Mouse (Mus musculus) adrenal gland, adult 2 months (tissue): Measurements from ENCODE around the gene Chst11. TPM values are rescaled to one million over a fixed set of nuclear protein-coding genes. Genes with fewer than 3 reads are reported as not detected.

Source experiments
- DNase-seq: peaks from one replicate; pipeline ENCODE4 v3.0.0; 2021
- polyA plus RNA-seq: library from polyadenylated mRNA; depleted of rRNA; stranded (reverse); fragments of >200 nt; gene quantifications from 2 replicates; pipeline ENCODE4 v1.2.3, GENCODE M21; 2012
- total RNA-seq, 2 experiments: library from RNA; stranded (reverse); gene quantifications; 2 replicates each; pipeline ENCODE4 v1.2.3; 2021

Gene Chst11
- total and polyA plus RNA-seq, 3 experiments: 35.2 to 70.3 (median 40.3) TPM

DNA sequence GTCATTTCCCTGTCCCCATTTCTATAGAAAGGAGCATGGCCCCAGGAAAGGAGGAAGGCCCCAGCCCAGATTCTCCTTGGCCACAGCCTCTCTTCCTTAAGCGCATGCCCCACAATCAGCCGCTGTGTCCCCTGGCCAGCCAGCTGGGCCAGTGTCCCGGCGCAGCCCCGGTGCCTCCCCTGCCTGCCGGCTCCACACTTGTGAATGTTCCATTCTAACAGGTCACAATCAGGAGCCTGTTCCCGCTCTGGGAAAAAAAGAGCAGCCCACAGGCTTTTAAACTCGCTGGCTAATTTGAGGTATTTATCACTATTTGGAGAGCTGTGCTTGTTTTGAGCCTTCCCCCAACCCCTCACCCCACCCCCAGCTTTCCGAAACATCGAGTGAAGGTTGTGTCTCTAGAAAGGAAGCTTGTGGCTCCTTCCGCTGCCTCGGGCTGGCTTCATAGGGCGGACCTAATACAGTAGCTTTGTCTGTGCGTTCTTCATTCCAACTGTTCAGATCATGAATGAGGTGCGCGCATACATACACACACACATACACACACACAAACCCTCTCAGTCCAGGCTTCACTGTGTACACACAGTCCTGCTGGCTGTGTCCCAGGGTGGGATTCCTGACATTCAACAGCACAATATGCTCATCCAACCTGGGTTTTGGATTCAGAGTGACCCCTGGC is 155.1 kb downstream of the Chst11 start:
- DNase-seq: no peak

DNA sequence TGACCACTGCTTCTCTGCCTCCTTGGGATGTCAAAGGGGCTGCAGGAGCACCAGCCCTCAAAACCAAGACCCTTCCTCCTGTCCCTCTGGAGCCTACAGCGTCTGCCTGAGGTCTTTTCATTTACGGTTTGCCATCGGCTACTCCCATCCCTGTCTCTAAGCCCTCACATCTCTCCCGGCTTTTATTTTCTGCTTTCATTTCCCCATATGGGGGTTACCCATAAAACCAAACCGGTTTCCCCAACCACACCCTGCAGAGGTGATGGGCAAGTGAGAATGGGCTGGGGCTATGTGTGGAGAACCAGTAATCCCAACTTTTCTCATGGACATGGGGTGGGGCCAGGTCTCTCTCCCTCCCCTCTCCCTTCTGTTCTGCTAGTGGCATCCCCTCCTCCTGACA is 156.1 kb downstream of the Chst11 start:
- DNase-seq: no peak

DNA sequence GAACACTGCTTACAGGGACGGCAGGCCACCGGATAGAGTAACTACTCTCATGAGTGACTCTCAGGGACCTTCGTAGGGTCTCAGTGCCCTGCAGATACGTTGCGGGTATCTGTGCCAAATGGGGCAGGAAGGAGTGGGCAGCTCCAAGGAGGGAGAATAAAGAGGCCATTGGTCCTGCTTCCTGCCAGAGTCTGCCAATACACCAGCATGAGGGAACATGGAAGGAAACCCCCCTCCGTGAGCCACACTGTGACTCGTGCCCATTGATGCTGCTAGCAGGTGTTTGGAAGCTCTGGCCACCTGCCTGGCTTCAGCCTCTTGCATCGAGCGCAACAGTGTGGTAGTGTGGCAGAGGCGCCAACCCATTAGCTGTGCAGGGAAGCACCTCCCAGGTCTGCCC is 157.8 kb downstream of the Chst11 start:
- DNase-seq: no peak

DNA sequence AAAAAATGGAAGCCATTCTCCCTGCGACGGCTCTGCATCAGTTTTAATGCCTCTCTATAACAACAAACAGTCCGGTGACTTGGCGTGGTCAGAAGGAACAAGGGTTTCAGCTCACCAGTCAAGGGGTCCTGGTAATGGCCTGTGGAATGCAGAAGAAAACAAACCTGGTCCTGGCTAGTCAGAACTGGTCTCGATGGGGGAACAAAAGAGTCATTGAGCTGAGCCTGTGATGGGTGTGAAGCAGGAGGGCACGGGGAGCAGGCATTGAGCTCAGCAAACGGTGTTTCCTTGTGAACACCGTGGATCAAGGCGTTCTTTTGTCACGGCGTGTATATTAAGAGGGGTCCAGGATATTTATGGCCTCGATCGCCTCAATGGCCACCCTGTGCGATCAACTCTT is 160.5 kb downstream of the Chst11 start:
- DNase-seq: no peak

DNA sequence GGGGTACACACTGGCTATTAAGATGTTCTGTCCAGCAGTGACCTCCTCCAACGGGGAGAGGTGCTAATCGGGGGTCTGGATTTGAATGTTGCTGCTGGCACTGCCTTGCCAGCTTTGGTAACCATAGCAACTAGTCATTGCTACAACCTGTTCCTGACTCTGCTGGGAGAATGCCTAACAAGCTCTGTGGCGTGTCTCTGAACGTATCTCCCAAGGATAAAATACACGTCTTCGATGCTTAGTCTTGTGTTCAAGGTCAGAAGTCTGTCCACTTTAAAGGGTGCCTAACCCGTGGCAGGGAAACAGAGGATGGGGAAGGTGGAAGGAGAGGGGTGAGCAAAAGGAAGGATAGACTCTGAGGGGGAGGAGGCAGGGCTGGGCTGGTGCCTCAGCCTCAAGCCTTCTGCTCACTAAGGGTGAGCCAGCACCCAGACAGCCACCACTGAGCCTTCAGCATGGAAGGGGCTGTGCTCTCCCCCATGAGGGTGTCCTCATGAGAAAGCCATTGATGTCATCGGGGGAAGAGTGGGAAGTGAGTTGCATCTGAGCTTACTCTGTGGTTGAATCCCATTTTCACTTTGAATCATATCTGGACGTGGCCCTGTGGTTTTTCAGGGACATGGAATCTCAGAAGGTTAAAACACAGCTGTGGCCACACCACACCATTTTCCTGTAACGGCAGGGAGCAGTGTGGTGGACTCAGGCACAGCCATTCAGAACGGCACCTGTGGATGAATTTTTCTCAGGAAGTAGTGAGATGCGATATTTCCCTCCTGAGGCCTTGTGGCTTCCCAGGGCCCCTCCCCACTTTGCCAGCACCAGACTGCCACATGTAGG is 164.3 kb downstream of the Chst11 start:
- no peak for DNase-seq

DNA sequence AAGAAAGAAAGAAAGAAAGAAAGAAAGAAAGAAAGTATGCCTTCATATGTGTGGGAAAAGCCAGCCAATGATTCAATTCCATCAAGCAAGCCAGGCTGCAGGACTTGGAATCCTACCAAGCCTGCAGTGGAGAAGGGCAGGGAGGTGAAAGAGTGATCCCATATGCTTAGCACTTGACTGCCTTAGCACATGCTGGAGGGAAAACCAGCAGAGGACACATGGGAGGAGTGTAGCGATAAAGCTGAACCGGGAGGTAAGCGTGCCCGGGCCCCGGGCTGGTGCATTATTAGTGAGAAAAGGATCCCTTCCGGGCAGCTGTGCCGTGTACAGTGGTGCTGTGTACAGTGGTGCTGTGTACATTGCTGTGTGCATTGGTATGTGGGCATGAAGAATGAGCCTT is 165.3 kb downstream of the Chst11 start:
- DNase-seq: no peak

DNA sequence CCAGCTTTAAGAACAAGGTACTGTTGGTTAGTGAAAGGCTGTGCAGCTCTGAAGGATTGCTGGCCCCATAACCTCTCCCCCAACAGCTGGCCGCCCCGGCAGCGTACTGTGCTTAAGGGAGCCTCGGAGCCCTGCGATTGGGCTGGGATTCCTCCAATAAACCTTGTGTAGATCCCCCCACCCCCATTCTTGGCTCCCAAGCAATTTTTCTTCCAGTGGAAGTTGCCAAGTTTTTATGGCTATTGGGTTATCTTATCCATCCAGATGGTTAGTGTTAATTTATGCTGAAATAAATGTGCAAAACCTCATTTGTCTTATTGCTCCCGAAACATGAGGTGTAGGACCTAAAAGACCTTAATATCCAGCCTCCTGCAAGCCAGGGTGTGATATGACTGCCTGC is 166.1 kb downstream of the Chst11 start:
- DNase-seq: no peak

DNA sequence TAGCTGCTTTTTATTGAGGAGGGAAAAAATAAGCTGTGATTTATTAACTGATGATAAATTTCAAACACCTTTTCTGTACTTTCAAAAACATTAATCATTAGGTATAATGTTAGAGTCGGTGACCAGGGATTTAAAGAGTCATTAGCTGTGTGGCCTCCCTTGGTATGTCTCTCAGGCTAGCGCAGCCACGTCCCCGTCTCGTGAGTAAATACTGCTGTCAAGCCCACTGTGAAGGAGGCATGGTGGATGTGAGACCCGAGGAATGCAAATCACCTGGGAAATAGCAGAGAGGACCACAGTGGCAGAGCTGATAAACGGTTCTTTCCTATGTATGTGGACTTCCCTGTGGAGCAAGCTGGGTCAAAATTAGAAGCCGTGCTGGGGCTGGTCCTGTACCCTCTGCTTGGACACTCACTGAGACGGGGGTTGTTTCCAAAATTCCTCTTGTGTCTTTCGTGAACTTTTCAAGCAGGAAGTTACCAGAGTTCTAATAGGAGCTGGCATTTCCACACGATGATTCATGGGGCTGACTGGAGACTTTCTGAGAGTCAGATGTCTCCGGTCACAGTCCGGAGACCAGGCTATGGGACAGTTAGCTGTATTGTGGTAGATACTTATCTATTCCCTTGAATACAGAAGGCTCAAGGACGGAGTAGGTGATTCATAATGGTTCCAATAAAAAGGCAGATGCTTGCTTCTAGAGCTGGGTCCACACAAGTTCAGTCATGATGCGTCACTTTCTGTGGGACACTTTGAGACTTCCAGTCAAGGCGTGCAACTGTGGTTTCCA is 166.8 kb downstream of the Chst11 start:
- peak; percentile 86 for DNase-seq

DNA sequence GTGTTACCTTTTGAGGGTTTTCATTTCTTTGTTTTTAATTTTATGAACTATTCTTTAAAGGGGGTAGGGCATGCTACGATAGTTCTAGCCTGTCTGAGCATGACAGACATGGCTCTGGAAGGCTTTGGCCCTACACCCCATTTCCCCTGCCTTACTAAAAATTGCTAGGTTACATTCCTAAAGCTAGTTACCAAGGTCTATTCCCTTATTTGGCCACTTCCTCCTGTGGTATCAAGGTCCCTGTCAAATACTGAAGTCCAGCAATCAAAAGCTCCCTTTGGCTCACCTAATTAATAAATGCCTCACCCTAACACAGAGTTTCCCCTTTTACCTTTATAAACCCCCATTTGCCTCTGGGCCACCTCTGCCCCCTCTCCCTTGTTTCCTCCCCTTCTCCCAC is 167.4 kb downstream of the Chst11 start:
- DNase-seq: peak; percentile 55

DNA sequence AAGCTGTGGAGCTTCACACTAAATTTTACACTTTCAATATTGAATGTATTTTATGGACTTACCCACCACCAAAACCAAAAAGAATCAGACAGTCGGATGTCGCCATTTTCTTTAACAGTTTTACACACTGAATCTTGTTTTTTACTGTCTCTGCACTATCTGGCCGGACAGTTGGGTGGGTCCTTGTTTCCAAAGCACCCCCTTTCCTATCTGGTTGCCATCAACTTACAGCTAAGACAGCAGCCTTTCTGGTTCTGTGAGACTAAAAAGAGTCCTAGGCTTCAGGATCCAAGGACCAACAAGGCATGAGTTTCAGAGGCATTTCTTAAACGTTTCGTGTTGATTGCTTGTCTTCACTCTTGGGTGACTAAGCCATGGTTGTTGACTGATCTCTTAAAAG is 168.1 kb downstream of the Chst11 start:
- DNase-seq: no peak

DNA sequence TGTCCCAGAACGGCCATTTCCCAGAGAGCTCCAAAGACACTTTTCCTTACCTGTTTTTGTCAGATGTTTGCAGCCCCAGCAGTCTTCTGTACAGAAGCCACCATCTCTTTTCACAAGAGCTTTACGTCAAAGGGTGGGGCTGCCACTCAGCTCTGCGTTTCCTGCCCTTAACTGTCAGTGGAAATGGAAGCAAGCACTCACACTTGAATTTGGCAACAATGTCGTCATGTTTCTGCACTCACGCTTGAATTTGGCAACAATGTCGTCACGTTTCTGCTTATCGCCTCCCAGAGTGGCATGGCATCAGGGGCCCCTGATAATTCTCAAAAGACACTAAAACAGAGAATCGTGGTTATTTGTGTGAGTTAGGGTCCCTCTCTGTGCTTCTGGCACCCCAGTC is 168.6 kb downstream of the Chst11 start:
- DNase-seq: no peak

DNA sequence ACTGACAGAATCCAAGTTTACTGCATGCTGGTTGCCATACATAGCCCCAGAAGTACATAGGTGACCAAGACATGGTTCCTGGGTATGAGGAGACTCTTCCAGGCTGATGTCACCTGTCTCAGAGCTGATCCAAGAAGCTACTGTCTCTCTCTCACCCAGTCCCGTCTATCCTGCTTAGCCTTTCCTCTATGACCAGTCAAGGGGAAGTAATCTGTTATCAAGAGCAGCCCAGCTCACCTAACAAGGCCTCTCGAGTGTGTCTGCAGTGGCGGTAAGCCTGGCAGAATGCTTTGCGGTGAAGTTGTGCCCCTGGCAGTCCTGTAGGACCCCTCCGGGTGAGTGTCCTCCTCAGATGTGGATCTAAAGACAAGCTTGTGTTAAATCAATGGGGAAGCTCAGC is 172.0 kb downstream of the Chst11 start:
- no peak for DNase-seq

DNA sequence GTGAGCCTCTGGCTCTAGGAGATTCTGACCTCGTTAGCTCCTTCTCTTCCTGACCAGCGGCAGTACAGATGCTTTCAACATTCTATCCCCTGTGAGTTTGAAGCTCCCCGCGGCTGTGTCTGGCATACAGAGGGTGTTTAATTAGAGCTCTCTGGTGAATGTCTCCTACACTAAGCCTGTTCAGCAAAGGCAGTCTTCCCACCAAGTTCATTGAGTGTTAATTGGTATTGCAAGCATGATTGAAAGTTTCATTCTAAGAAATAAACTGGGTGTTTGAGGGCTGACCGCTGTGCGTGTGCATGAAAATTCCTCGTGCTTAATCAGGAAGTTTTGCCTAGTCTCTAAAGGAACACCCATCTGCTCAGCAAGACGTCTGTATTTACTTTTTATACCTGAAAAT is 173.0 kb downstream of the Chst11 start:
- no peak for DNase-seq

DNA sequence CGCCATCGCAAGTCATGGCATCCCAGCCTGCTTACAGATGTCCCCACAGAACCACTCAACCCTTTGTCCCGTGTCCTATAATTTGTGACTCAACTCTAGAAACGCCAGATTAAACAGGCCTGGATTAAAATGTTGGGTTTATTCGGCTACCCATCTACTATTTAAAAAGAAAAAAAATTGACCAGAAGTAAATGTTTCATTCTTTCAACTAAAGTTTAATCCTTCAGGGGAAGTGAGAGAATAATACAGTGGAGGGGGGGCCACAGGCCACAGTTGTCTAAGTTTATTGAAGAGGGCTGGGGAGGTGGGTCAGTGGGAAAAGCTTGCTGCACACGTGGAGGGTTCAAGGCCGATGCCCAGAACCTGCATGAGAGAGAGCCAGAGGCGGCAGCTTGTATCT is 173.9 kb downstream of the Chst11 start:
- no peak for DNase-seq

DNA sequence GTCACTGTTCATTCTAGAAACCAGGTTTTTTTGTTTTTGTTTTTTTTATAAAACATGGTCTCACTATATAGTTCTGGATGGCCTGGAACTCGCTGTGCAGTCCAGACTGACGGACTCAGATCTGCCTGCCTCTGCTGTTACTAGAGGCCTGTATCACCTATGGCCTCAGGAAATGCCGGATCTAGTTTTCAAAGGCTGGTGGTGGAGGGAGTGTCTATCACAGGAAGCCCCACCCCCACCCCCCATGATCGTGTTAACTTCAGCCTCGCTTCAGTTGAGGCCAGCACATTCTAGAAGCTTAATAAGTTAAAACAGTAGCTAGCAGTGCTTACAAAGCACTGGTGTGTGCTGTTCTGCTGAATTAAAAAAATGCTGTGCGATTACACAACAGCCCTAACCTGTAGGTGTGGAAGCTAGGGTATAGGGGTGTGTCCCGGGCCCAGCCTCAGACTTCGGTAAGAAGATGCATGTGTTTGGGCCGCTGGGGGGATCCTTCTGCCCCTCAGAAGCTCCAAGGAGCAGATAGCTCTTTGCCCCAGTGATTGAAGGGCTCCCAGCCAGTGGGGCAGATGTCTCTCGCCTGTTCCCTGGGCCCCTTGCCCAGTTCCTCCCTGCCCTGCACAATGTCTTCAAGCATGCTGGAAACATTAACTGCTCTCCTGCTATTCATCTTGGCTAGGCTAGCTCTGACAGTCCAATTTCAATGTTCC is 176.5 kb downstream of the Chst11 start:
- peak; percentile 55 for DNase-seq

DNA sequence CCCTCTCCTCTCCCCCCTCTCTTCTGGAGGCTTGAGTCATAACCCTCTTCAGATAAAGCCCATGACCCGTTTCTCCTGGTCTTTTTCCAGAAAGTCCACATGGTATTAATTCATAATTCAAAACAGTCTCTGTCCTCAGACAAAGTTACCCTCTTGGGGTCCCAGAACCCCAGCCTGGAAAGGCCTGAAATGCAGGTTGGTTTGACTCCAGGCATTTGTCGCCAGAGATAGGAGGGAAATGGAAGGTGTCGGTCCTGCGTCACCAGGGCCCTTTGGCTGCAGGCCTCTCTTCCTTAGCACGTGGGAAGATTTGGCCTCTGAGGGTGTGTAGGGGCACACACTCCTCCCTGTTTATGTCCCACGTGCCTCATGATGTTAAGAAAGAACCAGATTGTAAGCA is 178.6 kb downstream of the Chst11 start:
- peak; percentile 56 for DNase-seq

DNA sequence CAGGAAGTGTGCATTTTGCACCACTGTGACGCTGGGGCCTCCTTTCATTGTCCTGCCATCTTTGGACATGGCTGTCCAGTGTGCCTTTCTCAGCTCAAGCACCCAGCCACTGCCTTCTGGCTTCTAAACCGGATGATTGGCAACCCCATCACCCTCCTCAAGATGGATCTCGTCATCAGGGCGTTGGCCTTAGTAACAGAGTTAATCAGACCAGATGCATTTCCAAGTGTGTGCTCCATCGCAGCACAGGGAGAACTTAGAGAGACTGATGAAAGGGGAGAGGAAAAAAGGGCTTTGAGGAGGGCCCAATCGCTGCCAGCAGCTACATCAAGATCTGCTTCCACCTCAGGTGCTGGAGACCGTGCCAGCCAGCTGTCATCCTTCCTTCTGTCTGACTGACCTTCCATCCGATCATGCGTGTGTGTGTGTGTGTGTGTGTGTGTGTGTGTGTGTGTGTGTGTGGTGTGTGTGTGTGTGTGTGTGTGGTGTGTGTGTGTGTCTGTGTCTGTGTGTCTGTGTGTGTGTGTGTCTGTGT is 179.7 kb downstream of the Chst11 start:
- no peak for DNase-seq

DNA sequence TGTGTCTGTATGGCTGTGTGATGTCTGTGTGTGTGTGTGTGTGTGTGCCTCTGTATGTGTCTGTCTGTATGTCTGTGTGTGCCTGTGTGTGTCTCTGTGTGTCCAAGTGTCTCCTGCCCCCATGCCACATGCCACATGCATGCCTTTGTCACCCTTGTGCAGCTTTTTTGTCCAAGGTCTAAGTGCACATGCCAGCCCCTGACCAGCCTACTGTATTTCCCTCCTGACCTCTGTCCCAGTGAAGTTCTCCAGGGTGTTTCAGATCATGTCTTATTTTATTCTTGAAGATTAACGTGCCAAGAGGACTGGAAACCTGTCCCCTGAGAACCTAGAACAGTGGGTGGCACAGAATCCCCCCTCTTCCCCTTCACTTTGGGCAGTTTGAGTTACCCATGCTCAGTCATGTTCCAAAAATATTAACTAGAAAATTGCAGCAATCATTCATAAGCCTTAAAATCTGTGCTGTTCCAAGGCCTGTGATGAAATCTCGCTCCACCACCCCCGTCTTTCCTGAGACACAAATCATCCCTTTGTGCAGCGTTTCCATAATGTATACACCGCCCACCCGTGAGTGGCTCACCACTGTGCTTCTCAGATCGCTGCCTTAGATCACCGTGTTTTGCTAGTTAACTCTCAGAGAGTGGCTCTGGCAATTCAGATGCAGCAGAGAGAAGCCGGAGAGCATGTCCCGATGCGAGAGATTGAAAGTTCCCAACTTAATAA is 180.4 kb downstream of the Chst11 start:
- DNase-seq: peak; percentile 66

DNA sequence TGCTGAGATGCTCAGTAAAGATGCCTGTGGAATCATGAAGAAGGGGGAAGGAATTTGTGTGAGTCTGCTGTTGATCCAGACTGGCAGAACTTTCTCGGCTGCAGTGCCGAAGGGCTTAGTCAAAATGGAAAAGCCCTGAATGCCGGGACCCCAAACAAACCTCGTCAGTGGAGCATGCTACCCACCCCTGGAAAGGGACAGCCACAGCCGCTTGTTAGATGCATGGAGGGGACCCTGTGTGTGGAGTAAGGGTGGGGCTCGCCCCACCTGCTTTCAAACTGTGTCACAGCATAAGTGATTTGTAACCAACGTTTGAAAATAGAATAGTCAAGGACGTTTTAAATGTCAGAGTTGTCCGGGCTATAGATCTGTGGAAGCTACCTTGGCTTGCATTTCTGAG is 181.0 kb downstream of the Chst11 start:
- peak; percentile 52 for DNase-seq

DNA sequence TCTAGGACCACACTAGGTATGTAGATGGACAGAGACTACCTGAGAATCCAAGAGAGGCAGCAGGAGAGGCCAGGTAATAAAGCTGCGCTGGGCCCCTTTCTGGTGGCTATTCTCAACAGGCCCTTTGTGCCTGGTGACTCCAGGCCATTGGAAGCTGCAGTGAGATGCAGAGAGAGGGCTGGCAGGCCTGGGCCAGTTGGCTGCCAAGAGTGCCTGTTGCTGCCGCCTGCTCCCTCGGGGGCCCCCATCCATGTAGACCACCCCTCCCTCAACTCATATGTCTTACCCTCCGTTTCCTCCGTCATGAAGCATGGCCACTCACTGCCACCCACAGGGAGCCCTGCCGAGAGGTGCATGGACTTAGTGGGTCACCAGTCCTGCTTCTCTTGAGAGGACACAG is 182.2 kb downstream of the Chst11 start:
- no peak for DNase-seq
